Comparison of ENCODE assay signal across 7 mouse cellular contexts in genomic region chr1:180389213-180389760, GRCm38 (mm10). TPM values are rescaled to one million over a fixed set of nuclear protein-coding genes. Genes with fewer than 3 reads are reported as not detected.
A peak's percentile ranks its signal among the peaks of the same experiment; 100 is the strongest.
DNase-seq lines count a peak whose midpoint lies in the region; ATAC-seq and TF ChIP-seq lines count a peak whose summit lies in the region.
"Not testable (repeated sequence)": the region's sequence is repeated elsewhere in the genome, so short reads cannot be mapped to it uniquely, and the experiment has no call there.

No protein-coding gene starts in this region.

- not testable (repeated sequence) for DNase-seq in heart, adult 2 months; layer of hippocampus, adult 2 months (ENCODE audit: low spot score in 2 of 2); thymus, adult 2 months
- DNase-seq in lung, postnatal 36 days = peak; percentile 76

- peaks cover 43% of the 10 kb centered on the region for H3K4me1 ChIP-seq in embryonic facial prominence, embryonic 13.5 days
- peaks cover 50% of the 10 kb centered on the region for H3K4me1 ChIP-seq in heart, adult 2 months (ENCODE audit: control insufficient read depth, insufficient read depth, low read length)
- H3K4me1 ChIP-seq in intestine, embryonic 16.5 days (ENCODE audit: control insufficient read depth, insufficient read depth, low read length) = peaks cover 47% of the 10 kb centered on the region
- peaks cover 66% of the 10 kb centered on the region for H3K4me1 ChIP-seq in lung, embryonic 15.5 days
- H3K4me1 ChIP-seq in thymus, adult 2 months (replicated peaks; ENCODE audit: control insufficient read depth, insufficient read depth, low read length) = peaks cover 59% of the 10 kb centered on the region

- not testable (repeated sequence) for H3K4me3 ChIP-seq in embryonic facial prominence, embryonic 13.5 days; heart, adult 2 months; intestine, embryonic 16.5 days (ENCODE audit: low read length); layer of hippocampus, adult 2 months; lung, embryonic 15.5 days; thymus, adult 2 months (ENCODE audit: control insufficient read depth, insufficient read depth, low read length)

- H3K27me3 ChIP-seq in embryonic facial prominence, embryonic 13.5 days; heart, adult 2 months (ENCODE audit: control insufficient read depth, insufficient read depth, low read length); intestine, embryonic 16.5 days (replicated peaks; ENCODE audit: control insufficient read depth, insufficient read depth, low read length); lung, embryonic 15.5 days; thymus, adult 2 months (ENCODE audit: control insufficient read depth, insufficient read depth, low read length): not testable (repeated sequence)

- H3K27ac ChIP-seq in embryonic facial prominence, embryonic 13.5 days = peak overlapping the region; percentile 94; the same call in 1 of the 2 replicates
- H3K27ac ChIP-seq in heart, adult 2 months = peak overlapping the region; percentile 95
- peak overlapping the region; percentile 38; the same call in 1 of the 2 replicates for H3K27ac ChIP-seq in intestine, embryonic 16.5 days (ENCODE audit: low read length)
- H3K27ac ChIP-seq in layer of hippocampus, adult 2 months = peak overlapping the region; percentile 80; the same call in 1 of the 2 replicates
- H3K27ac ChIP-seq in lung, embryonic 15.5 days = peak overlapping the region; percentile 81
- H3K27ac ChIP-seq in thymus, adult 2 months (ENCODE audit: control insufficient read depth, insufficient read depth, low read length) = peak overlapping the region; percentile 95

- H3K4me2 ChIP-seq in embryonic facial prominence, embryonic 13.5 days; intestine, embryonic 16.5 days (ENCODE audit: low read depth, low read length); lung, embryonic 15.5 days: not testable (repeated sequence)

- not testable (repeated sequence) for H3K9ac ChIP-seq in embryonic facial prominence, embryonic 13.5 days; intestine, embryonic 16.5 days (ENCODE audit: low read depth, low read length); lung, embryonic 15.5 days
- peak overlapping the region; percentile 26; the same call in 1 of the 2 replicates for H3K9ac ChIP-seq in heart, adult 2 months (ENCODE audit: low read depth, low read length)

- TF ChIP-seq EP300 in heart, adult 2 months (IDR thresholded peaks at IDR 0.05; ENCODE audit: insufficient read depth, low read depth, low read length) = not testable (repeated sequence)

- intact Hi-C loops in heart, adult 2 months (cut with DNase I) = not testable (repeated sequence)

- not testable (repeated sequence) for ATAC-seq in embryonic facial prominence, embryonic 13.5 days (ENCODE audit: insufficient number of reproducible peaks, insufficient read depth, low FRiP score, low TSS enrichment, low read depth); intestine, embryonic 16.5 days
- 0 out of 2 replicates have a peak, but pooled peaks have one; percentile 12 for ATAC-seq in lung, embryonic 15.5 days (ENCODE audit: borderline replicate concordance, extremely low read depth, low FRiP score, low TSS enrichment)

- H3K9me3 ChIP-seq in embryonic facial prominence, embryonic 13.5 days; intestine, embryonic 16.5 days (ENCODE audit: control insufficient read depth, low read length); lung, embryonic 15.5 days: not testable (repeated sequence)

- WGBS in embryonic facial prominence, embryonic 13.5 days = 85% methylated on average over 11 of the region's 11 CpGs
- WGBS in heart, adult 2 months = 56% methylated on average over 11 of the region's 11 CpGs
- WGBS in intestine, embryonic 16.5 days = 77% methylated on average over 11 of the region's 11 CpGs
- WGBS in lung, embryonic 15.5 days = 66% methylated on average over 11 of the region's 11 CpGs
- WGBS in thymus, adult 2 months = 88% methylated on average over 11 of the region's 11 CpGs

- not testable (repeated sequence) for TF ChIP-seq POLR2A in heart, adult 2 months (IDR thresholded peaks at IDR 0.05; ENCODE audit: insufficient read depth, low read depth, low read length); thymus, adult 2 months (IDR thresholded peaks at IDR 0.05; ENCODE audit: control insufficient read depth, extremely low read depth, insufficient read depth, low read length, poor library complexity)

- H3K79me2 ChIP-seq in heart, adult 2 months (replicated peaks; ENCODE audit: control insufficient read depth, insufficient read depth, low read length) = not testable (repeated sequence)

- TF ChIP-seq CTCF in heart, adult 2 months (IDR thresholded peaks at IDR 0.05); layer of hippocampus, adult 2 months (conservative IDR thresholded peaks at IDR 0.05); thymus, adult 2 months (IDR thresholded peaks at IDR 0.05; ENCODE audit: borderline replicate concordance, control insufficient read depth, extremely low read depth, insufficient read depth, low read length, poor library complexity): not testable (repeated sequence)

- peaks cover 10% of the 10 kb centered on the region; the same call in 1 of the 2 replicates for H3K36me3 ChIP-seq in embryonic facial prominence, embryonic 13.5 days
- peaks cover 48% of the 10 kb centered on the region for H3K36me3 ChIP-seq in heart, adult 2 months (ENCODE audit: control insufficient read depth, insufficient read depth, low read length)
- not testable (repeated sequence) for H3K36me3 ChIP-seq in intestine, embryonic 16.5 days (ENCODE audit: control insufficient read depth, insufficient read depth, low read length); lung, embryonic 15.5 days; thymus, adult 2 months (ENCODE audit: control insufficient read depth, insufficient read depth, low read length)

RNA-seq across cellular contexts. Expression of gene Itpkb, which starts 59.0 kb away (rescaled TPM):
- 11.2 and 12.2 TPM in 2 replicates for polyA plus RNA-seq in embryonic facial prominence, embryonic 13.5 days (2015; fragmentation: Nextera tagmentation; extraction: Ambion mirVana)
- 10 to 100 TPM; 50.0 to 50.7 TPM for total RNA-seq in heart, adult 2 months (2021)
- 21.5 and 29.9 TPM in 2 replicates for polyA plus RNA-seq in heart, adult 2 months (2012; rRNA removed)
- 5.1 TPM in 2 replicates for polyA plus RNA-seq in intestine, embryonic 16.5 days (2015; fragmentation: Nextera tagmentation; extraction: Ambion mirVana)
- 10 to 100 TPM; 26.3 to 28.3 TPM for total RNA-seq in layer of hippocampus, adult 2 months (2021)
- polyA plus RNA-seq in lung, embryonic 15.5 days (2015; fragmentation: Nextera tagmentation; extraction: Ambion mirVana) = 9.9 and 10.9 TPM in 2 replicates
- polyA plus RNA-seq in thymus, adult 2 months (2012; rRNA removed) = 69.0 and 73.0 TPM in 2 replicates

Comparison
In these comparisons a context has a peak if more than half of its experiments do, and no peak if none do; other contexts are left out.
1. H3K27ac ChIP-seq: peak in every context shown above with its lines; median percentile 95 in heart, adult 2 months; 95 in thymus, adult 2 months; 94 in embryonic facial prominence, embryonic 13.5 days; 81 in lung, embryonic 15.5 days; 80 in layer of hippocampus, adult 2 months; 38 in intestine, embryonic 16.5 days.